Mouse (Mus musculus) cerebellum, adult 2 months (tissue): ENCODE data around the gene Stx6.

Experiments used
- CTCF ChIP-seq: fragments of 200-500 bp; IDR thresholded peaks from 2 replicates; pipeline ENCODE4 v1.5.1; 2011; ENCODE audit warnings: low read depth, mild to moderate bottlenecking, control low read depth, low read length, moderate library complexity, borderline replicate concordance; ENCODE audit not compliant: insufficient read depth
- POLR2A ChIP-seq: fragments of 200-500 bp; IDR thresholded peaks from 2 replicates; pipeline ENCODE4 v1.6.1; 2011; ENCODE audit warnings: low read length, control low read depth, borderline replicate concordance; ENCODE audit not compliant: insufficient read depth

DNA sequence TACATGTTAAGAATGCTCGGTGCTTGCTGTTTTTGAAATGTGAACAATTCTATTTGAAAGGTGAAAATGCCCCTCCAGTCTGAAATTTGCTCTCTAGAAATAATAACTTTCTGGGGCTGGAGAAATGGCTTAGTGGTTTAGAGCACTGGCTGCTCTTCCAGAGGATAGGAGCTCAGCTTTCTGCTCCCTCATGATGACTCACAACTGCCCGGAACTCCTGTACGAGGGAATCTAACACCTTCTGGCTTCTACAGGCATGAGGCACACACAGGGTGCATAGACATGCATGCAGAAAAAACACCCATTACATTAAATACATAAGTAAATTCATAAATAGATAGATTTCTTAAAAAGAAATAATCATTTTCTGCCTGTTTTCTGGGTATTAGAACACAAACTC, 25.7 kb downstream of the Stx6 start:
- TF ChIP-seq POLR2A (no peak), CTCF (no peak)
